Mouse (Mus musculus): ENCODE measurements around the gene Letm1. TPM values are rescaled to one million over a fixed set of nuclear protein-coding genes. Genes with fewer than 3 reads are reported as not detected.
A peak's percentile ranks its signal among the peaks of the same experiment; 100 is the strongest.

Gene Letm1
- polyA plus RNA-seq, 2 experiments: 31.3 to 44.4 TPM

DNA sequence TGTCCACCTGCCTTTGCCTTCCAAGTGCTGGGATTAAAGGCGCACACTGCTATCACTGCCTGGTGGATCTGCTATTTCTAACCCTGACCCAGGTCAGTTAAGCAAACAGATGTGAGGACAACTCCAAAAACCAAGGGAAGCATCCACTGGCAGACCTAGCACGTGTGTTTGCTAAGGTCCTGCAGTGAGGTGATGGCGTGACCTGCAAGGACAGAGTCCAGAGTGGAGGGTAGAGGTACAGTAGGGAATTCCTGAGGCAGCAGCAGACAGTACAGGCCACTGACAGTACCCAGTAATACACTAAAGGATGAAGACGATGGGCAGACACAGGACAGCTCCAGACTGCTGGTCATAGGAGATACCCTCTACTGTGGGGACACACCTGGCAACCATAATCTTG is 42.1 kb downstream of the Letm1 start:
- Histone ChIP-seq H3K4me1 (ENCODE audit: control insufficient read depth, insufficient read depth, low read length) (no peaks in the 10 kb centered on the region), H3K27ac (replicated peaks; ENCODE audit: low read depth, low read length) (no peak overlapping the region), H3K27me3 (ENCODE audit: control insufficient read depth, insufficient read depth, low read length) (no peaks in the 10 kb centered on the region), H3K4me3 (replicated peaks; ENCODE audit: low read length) (no peak overlapping the region), H3K4me2 (replicated peaks; ENCODE audit: low read depth, low read length, severe bottlenecking) (no peak overlapping the region), H3K9ac (ENCODE audit: low read depth, low read length, severe bottlenecking) (no peak overlapping the region), H3K9me3 (ENCODE audit: control insufficient read depth, low read length) (no peaks in the 10 kb centered on the region), H3K36me3 (ENCODE audit: control insufficient read depth, insufficient read depth, low read length) (peaks cover 54% of the 10 kb centered on the region)
- WGBS: 82% methylated on average over 4 of the region's 4 CpGs
- DNase-seq (ENCODE audit: low spot score) (no peak), ATAC-seq (ENCODE audit: low FRiP score, low read depth) (no peak)
- TF ChIP-seq POLR2A (IDR thresholded peaks at IDR 0.05; ENCODE audit: borderline replicate concordance, extremely low read depth, insufficient read depth, insufficient read length): no peak

- no peak for TF ChIP-seq POLR2A (IDR thresholded peaks at IDR 0.05; ENCODE audit: borderline replicate concordance, extremely low read depth, insufficient read depth, insufficient read length)
- Histone ChIP-seq H3K9ac (ENCODE audit: low read depth, low read length, severe bottlenecking) (no peak overlapping the region), H3K27ac (replicated peaks; ENCODE audit: low read depth, low read length) (no peak overlapping the region), H3K9me3 (ENCODE audit: control insufficient read depth, low read length) (no peaks in the 10 kb centered on the region), H3K27me3 (ENCODE audit: control insufficient read depth, insufficient read depth, low read length) (no peaks in the 10 kb centered on the region), H3K4me1 (ENCODE audit: control insufficient read depth, insufficient read depth, low read length) (no peaks in the 10 kb centered on the region), H3K4me3 (replicated peaks; ENCODE audit: low read length) (no peak overlapping the region), H3K4me2 (replicated peaks; ENCODE audit: low read depth, low read length, severe bottlenecking) (no peak overlapping the region), H3K36me3 (ENCODE audit: control insufficient read depth, insufficient read depth, low read length) (peaks cover 54% of the 10 kb centered on the region)
- DNase-seq (ENCODE audit: low spot score) (no peak), ATAC-seq (ENCODE audit: low FRiP score, low read depth) (no peak)
Measured at GRCm38 (mm10) chr5:33738341-33738740, 44.3 kb downstream of the Letm1 start.

DNA sequence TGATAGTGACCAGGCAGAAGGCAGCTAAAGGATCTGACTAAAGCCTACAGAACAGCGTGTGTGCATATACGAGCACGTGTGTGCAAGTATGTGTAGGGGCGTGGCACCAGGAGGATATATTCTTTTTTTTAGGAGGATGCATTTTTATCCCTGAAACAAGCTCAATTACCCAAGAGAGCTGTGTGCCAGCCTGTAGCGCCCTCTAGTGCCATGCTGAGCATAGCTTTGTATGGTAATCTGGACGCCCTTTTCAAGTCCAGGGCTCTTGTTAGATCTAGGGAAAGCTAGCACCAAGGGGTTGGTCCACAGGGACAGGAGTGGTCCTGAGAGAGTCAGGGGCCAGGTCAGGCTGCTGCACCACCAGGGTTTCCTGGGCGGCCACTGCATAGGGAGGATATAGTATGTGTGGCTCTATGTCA is 44.7 kb downstream of the Letm1 start:
- Histone ChIP-seq H3K4me1 (ENCODE audit: control insufficient read depth, insufficient read depth, low read length) (no peaks in the 10 kb centered on the region), H3K27ac (replicated peaks; ENCODE audit: low read depth, low read length) (no peak overlapping the region), H3K4me3 (replicated peaks; ENCODE audit: low read length) (no peak overlapping the region), H3K4me2 (replicated peaks; ENCODE audit: low read depth, low read length, severe bottlenecking) (no peak overlapping the region), H3K27me3 (ENCODE audit: control insufficient read depth, insufficient read depth, low read length) (no peaks in the 10 kb centered on the region), H3K9ac (ENCODE audit: low read depth, low read length, severe bottlenecking) (no peak overlapping the region), H3K9me3 (ENCODE audit: control insufficient read depth, low read length) (no peaks in the 10 kb centered on the region), H3K36me3 (ENCODE audit: control insufficient read depth, insufficient read depth, low read length) (peaks cover 54% of the 10 kb centered on the region)
- DNase-seq (ENCODE audit: low spot score) (peak; percentile 78), ATAC-seq (ENCODE audit: low FRiP score, low read depth) (0 out of 2 replicates have a peak, but pooled peaks have one; percentile 14)
- 22% methylated on average over 7 of the region's 7 CpGs for WGBS
- TF ChIP-seq POLR2A (IDR thresholded peaks at IDR 0.05; ENCODE audit: borderline replicate concordance, extremely low read depth, insufficient read depth, insufficient read length): no peak

DNA sequence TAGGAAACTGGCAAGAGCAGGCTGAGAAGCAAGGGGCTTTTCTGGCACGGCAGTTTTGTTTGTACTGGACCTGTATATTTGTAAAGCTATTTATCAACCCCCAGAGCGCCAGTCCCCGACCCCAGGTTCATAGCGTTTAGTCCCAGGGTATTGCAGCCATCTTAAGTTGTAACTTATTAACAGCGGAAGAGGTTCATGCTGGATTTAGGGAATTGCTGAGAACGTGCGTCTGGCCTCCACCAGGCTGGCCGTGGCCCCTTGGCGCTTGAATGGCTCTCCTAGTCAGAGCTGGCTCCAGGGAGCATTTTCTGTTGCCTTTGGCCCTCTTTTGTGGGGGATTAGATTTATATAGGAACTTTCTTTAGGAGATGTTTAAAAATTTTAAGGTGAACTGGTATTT is 46.4 kb downstream of the Letm1 start:
- no peaks in the 10 kb centered on the region for H3K4me1 ChIP-seq (ENCODE audit: control insufficient read depth, insufficient read depth, low read length)
- DNase-seq (ENCODE audit: low spot score) (no peak), ATAC-seq (ENCODE audit: low FRiP score, low read depth) (no peak)
- 60% methylated on average over 9 of the region's 9 CpGs for WGBS
- H3K27me3 ChIP-seq (ENCODE audit: control insufficient read depth, insufficient read depth, low read length): no peaks in the 10 kb centered on the region
- no peak overlapping the region for H3K27ac ChIP-seq (replicated peaks; ENCODE audit: low read depth, low read length)
- H3K4me3 ChIP-seq (replicated peaks; ENCODE audit: low read length): no peak overlapping the region
- no peaks in the 10 kb centered on the region for H3K9me3 ChIP-seq (ENCODE audit: control insufficient read depth, low read length)
- H3K4me2 ChIP-seq (replicated peaks; ENCODE audit: low read depth, low read length, severe bottlenecking): no peak overlapping the region
- peaks cover 53% of the 10 kb centered on the region for H3K36me3 ChIP-seq (ENCODE audit: control insufficient read depth, insufficient read depth, low read length)
- no peak overlapping the region for H3K9ac ChIP-seq (ENCODE audit: low read depth, low read length, severe bottlenecking)
- TF ChIP-seq POLR2A (IDR thresholded peaks at IDR 0.05; ENCODE audit: borderline replicate concordance, extremely low read depth, insufficient read depth, insufficient read length): no peak

DNA sequence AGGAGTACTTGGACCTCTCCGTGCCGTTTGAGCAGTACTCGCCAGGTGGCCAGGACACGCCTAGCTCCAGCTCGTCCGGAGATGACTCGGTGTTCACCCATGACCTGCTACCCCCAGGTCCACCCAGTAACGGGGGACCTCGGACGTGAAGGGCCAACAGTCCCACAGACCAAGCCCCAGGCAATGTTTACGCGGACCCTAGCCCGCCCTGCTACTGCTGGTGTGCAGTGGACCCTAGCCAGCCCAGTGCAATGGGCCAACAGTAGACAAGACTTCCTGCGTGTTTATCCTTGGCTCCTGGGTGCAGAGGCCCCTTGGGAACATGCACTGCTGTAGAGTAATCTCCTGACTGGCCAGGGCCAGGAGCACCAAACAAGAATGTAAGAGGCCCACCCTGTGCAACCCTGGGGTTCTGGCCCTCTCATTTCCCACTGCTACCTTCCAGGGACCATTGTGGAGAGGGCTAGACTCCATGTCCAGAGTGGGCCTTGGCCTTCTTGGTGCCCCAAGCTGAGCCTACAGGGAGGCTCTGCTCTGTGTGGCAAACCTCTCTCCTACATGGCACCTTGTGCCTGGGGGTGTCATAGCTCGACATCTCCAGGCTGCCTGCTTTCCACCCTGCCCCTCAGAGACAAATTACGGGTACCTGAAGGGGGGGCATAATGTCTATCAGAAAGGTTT is 47.1 kb downstream of the Letm1 start:
- 89% methylated on average over 16 of the region's 16 CpGs for WGBS
- DNase-seq (ENCODE audit: low spot score) (no peak), ATAC-seq (ENCODE audit: low FRiP score, low read depth) (no peak)
- Histone ChIP-seq H3K9ac (ENCODE audit: low read depth, low read length, severe bottlenecking) (no peak overlapping the region), H3K27me3 (ENCODE audit: control insufficient read depth, insufficient read depth, low read length) (no peaks in the 10 kb centered on the region), H3K27ac (replicated peaks; ENCODE audit: low read depth, low read length) (no peak overlapping the region), H3K4me1 (ENCODE audit: control insufficient read depth, insufficient read depth, low read length) (no peaks in the 10 kb centered on the region), H3K36me3 (ENCODE audit: control insufficient read depth, insufficient read depth, low read length) (peaks cover 52% of the 10 kb centered on the region), H3K9me3 (ENCODE audit: control insufficient read depth, low read length) (no peaks in the 10 kb centered on the region), H3K4me2 (replicated peaks; ENCODE audit: low read depth, low read length, severe bottlenecking) (no peak overlapping the region), H3K4me3 (replicated peaks; ENCODE audit: low read length) (no peak overlapping the region)
- TF ChIP-seq POLR2A (IDR thresholded peaks at IDR 0.05; ENCODE audit: borderline replicate concordance, extremely low read depth, insufficient read depth, insufficient read length): no peak
